Mouse (Mus musculus) brown adipose tissue, adult 24 weeks (tissue): Measurements from ENCODE around the gene Bin2. TPM values are rescaled to one million over a fixed set of nuclear protein-coding genes. Genes with fewer than 3 reads are reported as not detected.

ENCODE experiments used
- H3K27ac ChIP-seq: fragments of 200-500 bp; replicated peaks from 2 replicates; pipeline ENCODE4 v1.5.1; 2012; ENCODE audit warnings: low read depth, mild to moderate bottlenecking, low read length
- H3K4me1 ChIP-seq: fragments of 200-500 bp; 2 replicates; pipeline ENCODE4 v1.6.1; 2012; ENCODE audit warnings: low read length, mixed read lengths; ENCODE audit not compliant: control insufficient read depth, insufficient read depth, insufficient read length
- H3K4me3 ChIP-seq: fragments of 200-500 bp; 2 replicates; pipeline ENCODE4 v1.5.1; 2012; ENCODE audit warnings: low read depth, mild to moderate bottlenecking, low read length, moderate library complexity; ENCODE audit not compliant: insufficient read depth
- polyA plus RNA-seq: library from polyadenylated mRNA; stranded (reverse); fragments of >200 nt; gene quantifications from 2 replicates; pipeline ENCODE4 v1.2.4, GENCODE M21; 2012; ENCODE audit not compliant: missing spikeins, insufficient read depth, insufficient read length

The Bin2 gene
- 0.79 and 1.4 TPM in 2 replicates for polyA plus RNA-seq

DNA sequence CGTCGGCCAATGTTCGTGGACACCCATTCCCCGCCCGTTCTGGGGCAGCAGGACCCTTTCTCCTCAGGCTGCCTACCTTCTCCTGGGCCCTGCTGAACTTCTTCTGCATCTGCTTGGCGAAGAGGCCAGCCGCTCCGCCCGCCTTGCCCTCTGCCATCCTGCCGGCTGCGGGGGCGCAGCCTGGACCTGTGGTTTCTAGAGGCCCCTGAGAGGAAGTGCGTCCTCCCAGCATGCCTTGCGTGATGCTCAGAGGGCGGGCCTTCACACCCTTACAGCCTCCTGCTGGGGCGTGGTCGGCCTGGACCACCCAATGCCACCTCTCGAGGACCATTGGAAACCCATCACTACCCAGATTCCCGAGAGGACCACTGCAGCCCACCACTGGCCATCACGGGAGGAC, at the start of gene Bin2:
Bin2 (minus strand) TSS at position 217 of the 400 bp plus-strand sequence.
- Histone ChIP-seq H3K27ac (no peak within 1 kb of the TSS), H3K4me3 (peak within 1 kb of the TSS; percentile 42), H3K4me1 (peaks cover 5% of the 10 kb centered on the region; the same call in 1 of the 2 replicates)

DNA sequence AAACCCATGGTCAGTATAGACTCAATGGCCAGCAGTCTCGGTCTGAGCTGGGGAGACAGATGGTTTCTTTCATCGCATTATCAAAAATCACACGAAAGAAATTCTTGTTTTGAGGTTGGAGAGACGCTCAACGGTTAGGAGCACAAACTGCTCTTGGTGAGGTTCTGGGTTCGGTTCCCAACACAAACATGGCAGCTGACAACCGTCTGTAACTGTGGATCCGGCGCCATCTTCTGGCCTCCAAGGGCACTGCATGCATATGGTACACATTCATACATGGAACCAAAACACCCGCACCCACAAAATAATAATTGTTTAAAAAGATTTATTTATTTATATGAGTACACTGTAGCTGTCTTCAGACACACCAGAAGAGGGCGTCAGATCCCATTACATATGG, 49.2 kb upstream of the Bin2 start:
- Histone ChIP-seq H3K4me1 (no peaks in the 10 kb centered on the region), H3K27ac (no peak overlapping the region)

DNA sequence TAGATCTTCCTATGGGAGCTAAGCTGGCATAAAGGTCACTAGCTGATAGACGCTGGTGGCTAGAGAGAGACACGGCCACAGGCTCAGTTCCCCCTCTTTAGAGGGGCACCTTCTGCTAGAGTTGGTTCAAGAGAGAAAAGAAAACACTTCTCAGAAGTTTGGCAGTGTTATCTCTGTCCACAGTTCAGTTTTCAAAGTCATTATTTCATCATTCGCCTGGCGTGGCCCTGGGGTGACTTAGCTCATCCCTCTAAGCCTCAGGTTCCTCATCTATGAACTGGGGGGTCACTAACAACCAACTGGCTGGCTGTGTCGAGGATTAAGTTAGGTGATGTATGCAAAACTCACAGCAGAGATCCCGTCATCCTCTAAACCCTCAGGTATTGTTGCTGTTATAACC, 48.6 kb upstream of the Bin2 start:
- no peaks in the 10 kb centered on the region for H3K4me1 ChIP-seq
- no peak overlapping the region for H3K27ac ChIP-seq
- no peak overlapping the region for H3K4me3 ChIP-seq

More for the DNA sequence above, 49.2 kb upstream of the Bin2 start:
- H3K4me3 ChIP-seq, result no peak overlapping the region

DNA sequence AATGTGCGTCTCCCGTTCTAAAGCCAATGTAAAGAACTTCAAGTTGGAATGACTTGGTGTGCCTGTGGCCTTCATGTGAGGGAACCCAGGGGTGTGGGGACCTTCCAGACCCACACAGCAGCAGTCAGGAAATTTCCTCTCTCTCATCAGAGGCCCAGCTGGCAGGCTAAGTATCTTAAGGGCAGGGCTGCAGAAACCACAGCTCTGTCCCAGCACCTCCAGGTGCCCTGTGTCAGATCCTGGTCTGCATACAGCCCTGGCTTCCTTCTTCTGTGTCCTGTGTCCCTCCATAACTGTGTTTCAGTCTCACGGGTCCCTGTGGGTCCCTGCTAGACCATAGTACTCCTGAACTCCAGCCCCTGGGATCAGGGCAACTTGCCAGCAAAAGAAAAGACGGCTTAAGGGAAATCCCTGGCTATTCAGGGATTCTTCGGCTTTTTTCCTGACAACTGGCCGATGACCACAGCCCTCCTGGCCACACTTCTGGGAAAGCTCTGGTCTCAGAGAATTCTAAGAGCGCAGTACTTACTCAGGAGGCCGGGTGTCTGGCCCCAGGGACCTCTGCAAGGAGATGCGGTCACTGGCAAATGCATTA, 46.1 kb upstream of the Bin2 start:
- no peaks in the 10 kb centered on the region for H3K4me1 ChIP-seq
- no peak overlapping the region for H3K27ac ChIP-seq
- H3K4me3 ChIP-seq, result no peak overlapping the region

DNA sequence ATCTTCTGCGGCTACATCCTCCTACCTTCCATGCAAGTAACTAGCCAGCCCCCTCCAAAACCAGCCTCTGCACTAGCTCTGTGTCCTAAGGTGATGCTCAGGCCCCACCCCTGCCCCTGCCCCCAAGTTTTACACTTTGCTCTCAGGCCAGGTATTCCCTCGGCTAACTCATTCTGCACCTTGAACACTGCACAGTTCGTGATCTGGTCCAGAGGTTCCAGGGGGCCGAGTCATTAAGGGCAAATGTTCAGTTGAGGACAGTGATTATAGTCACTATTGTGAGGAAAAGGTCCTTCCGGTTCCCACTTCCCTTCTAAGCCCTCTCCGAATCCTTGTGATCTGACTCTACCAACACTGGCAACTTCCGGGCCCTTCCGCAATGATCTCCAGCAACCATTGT, 45.1 kb upstream of the Bin2 start:
- Histone ChIP-seq H3K27ac (no peak overlapping the region), H3K4me1 (no peaks in the 10 kb centered on the region), H3K4me3 (no peak overlapping the region)

DNA sequence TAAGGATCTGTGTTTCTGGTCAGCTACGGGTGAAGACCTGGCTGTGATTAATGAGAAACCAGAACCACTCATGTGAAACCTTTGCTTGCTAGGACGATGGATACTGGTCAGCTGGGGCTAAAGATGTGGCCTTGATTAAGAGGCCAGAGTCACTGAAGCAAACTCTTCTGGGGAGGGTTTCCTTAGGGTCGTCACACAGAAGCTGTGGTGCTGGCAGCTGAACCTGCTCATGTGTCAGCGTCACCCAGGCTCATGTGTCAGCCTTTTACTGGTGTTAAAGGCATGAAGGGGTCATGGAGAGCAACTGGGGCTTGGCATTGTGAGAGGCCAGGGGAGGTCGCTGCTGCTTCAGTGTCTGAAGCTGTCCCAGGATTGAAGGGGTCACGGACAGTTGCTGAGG, 41.5 kb upstream of the Bin2 start:
- Histone ChIP-seq H3K4me1 (no peaks in the 10 kb centered on the region), H3K4me3 (no peak overlapping the region), H3K27ac (no peak overlapping the region)

DNA sequence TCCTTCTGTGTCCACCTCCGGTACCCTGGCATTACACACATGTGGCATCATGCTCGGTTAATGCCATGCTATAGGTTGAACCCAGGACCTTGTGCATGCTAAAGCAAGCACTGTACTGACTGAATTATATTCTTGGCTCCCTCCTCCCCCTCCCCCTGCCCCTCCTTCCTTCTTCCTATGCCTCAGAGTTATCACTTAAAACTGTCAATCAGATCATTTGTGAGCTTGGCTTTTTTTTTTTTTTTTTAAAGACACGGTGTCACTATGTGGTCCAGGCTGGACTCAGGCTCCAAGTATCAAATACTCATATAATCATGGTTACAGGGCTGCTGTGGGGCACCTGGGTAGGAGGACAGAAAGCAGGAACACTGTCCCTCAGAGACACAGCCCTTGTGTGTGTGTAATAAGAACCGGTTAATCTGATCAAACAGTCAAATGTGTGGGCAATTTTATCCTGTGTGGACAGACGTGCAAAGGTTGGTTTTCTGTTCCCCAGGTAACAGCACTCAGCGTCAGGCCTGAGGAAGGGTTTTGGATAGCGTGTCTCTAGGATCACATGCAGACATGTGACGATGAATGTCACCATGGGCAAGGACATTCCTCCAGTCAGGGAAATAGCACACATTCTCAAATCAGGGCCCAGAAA, 39.2 kb upstream of the Bin2 start:
- H3K27ac ChIP-seq, result no peak overlapping the region
- H3K4me1 ChIP-seq, result no peaks in the 10 kb centered on the region

DNA sequence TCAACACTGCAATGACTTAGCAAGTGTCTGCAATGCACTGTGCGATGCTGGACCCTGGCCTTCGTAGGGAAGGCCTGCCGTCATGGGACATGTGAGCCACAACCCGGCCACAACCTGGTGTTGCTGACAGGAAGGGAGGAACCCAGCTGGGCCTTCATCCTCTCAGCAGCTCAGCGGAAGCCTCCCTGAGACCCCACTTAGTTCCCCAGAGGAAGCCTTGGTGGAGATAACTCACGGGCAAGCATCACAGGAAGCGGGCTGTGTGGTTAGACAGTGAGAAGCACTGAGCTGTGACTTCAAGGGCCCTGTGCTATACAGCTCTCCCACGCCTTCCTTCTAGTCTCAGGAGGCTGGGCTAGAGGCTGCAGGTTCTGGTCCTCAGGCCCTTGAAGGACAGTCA, 36.9 kb upstream of the Bin2 start:
- H3K27ac ChIP-seq, result no peak overlapping the region
- H3K4me3 ChIP-seq, result no peak overlapping the region

More for the DNA sequence above, 39.2 kb upstream of the Bin2 start:
- H3K4me3 ChIP-seq, result no peak overlapping the region

DNA sequence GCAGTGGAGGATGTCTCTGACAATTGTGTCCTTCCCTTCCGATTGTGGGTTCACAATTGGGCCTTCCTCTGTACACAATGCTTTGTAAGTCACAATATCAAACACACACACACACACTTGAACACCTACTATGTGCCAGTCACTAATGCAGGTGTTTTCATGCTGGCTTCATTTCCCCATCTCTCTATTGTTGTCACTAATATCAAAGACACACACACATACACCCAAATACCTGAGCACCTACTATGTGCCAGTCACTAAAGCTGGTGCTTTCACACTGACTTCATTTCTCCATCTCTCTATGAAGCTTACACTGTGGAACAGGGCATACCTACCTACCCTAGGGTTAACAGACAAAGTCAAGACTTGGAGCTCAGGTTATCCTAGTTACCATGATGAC, 36.0 kb upstream of the Bin2 start:
- H3K4me3 ChIP-seq, result no peak overlapping the region
- no peak overlapping the region for H3K27ac ChIP-seq
- no peaks in the 10 kb centered on the region for H3K4me1 ChIP-seq

More for the DNA sequence above, 36.9 kb upstream of the Bin2 start:
- H3K4me1 ChIP-seq, result no peaks in the 10 kb centered on the region

DNA sequence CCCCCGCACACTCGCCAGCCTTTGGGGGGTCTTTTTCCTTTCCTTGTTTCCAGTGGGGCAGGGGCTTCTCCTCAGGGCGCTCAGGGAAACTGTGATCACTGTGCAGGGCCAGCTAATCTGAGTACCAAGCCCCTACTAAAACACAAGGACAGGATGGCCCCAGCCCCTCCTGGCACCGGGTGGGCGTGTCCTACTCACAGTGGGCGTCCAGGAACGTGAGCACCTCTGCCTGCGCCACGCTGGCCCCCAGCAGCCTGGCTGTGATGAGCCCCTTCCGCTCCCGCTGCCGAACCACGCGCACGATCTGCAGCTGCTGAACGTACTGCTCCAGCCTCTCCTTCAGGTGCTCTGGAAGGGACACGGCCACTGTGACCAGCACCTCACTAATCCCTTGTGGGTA, 34.6 kb upstream of the Bin2 start:
- Histone ChIP-seq H3K27ac (no peak overlapping the region), H3K4me1 (no peaks in the 10 kb centered on the region), H3K4me3 (no peak overlapping the region)

DNA sequence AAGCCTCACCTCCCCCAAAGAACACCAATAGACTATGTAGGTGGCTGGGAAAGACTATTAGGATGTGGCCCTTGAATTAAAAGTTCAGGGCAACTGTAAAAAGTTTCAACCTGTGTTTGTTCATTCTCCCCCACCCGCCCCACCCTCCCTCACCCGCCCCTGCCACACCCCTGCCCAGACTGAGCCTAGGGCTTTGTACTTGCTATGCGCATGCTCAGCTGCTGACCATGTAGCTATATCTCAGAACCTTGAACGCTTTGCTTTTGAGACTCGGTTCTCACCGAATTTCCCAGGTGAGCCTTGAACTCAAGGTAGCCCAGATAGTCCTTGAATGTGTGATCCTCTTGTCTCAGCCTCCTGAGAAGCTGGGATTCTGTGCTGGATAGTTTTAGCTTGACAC, 32.5 kb upstream of the Bin2 start:
- Histone ChIP-seq H3K27ac (no peak overlapping the region), H3K4me1 (no peaks in the 10 kb centered on the region), H3K4me3 (no peak overlapping the region)

DNA sequence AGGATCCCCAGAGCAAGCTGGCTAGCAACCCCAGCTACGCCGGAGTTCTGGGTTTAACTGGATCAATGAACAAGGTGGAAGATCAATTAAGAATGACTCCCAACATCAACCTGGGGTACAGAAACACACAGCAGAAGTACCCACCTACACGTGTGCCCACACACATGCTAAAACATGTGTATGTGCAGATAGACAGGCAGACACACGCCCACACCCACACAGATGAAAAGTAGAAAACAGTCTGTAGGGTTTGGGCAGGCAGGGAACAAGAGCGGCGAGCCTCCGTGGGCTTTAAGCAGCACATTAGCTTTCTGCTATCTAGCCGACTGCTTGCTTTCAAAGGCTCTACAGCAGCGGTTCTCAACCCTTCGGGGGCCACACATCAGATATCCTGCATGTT, 31.8 kb upstream of the Bin2 start:
- no peaks in the 10 kb centered on the region for H3K4me1 ChIP-seq
- no peak overlapping the region for H3K4me3 ChIP-seq
- H3K27ac ChIP-seq, result no peak overlapping the region

DNA sequence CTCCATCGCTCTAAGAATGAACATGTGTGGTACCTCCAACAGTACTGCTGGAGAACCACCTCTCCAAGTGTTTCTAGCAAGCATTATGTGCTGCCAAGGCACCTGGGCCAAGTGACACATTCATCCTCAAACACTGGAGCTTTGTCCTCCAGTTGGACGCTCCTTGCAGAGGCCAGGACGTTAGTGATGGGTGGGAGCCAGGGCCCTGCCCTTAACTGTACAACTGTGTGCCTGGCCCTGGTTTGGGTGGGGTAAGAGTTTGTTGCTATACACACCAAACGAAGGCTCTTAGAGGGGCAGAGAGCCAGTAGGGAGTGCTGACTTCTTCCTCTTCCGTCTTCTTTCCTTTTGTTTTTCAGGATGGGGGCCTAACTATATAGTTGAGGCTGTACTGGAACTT, 31.1 kb upstream of the Bin2 start:
- Histone ChIP-seq H3K4me3 (no peak overlapping the region), H3K4me1 (no peaks in the 10 kb centered on the region)

DNA sequence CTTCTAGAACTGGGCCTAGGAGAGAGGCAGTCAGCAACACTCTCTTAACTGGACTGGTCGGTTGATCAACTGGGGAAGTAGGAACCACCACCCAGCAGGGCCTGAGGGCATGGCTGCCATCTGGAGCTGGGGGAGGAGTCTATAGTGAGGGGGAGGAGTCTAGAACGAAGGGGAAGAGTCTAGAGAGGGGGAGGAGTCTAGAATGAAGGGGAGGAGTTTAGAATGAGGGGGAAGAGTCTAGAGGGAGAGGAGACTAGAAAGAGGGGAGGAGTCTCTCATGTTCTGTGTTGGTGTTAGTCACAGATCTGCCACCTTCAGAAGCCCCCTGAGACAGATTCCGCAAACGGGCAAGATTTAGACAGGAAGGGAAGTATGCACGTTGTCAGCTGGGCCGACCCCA, 30.0 kb upstream of the Bin2 start:
- Histone ChIP-seq H3K4me3 (no peak overlapping the region), H3K27ac (no peak overlapping the region), H3K4me1 (no peaks in the 10 kb centered on the region)

More for the DNA sequence above, 31.1 kb upstream of the Bin2 start:
- H3K27ac ChIP-seq, result no peak overlapping the region

DNA sequence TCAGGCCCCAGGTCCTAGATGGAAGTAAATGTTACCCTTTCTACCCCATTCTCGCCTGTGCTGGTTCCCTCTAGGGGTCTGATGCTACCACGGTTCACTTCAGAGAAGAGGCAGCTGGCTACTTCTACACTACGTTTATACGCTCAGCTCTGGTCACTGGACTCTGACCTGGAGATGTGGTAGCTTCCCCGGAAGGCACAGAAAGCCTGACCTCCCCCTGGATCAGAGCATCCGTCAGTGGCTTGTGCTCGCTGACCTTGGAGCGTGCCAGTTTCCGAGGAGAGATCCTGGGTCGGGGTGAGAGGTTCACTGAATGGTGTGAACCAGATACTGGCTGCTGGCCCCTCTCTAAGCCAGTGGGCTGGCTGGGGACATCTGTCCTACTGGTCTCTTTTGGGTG, 28.7 kb upstream of the Bin2 start:
- Histone ChIP-seq H3K4me1 (no peaks in the 10 kb centered on the region), H3K27ac (no peak overlapping the region), H3K4me3 (no peak overlapping the region)

DNA sequence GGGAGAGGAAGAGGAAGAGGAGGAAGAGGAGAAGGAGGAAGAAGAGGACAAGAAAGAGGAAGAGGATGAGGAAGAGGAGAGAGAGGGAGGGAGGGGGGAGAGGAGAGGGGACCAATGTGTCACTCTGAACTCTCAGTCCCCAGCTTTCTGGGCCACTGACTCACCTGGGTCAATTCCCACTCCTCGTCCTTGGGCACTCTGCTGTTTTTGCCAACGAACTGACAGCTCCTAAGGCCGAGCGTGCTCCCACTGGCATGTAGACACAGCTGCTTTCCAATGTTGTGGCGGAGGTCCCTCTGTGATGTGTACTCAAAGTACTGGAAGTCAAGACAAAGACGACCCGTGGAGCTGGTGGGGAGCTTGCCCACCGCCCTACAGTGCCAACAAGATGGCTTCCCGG, 25.1 kb upstream of the Bin2 start:
- H3K4me1 ChIP-seq, result no peaks in the 10 kb centered on the region
- no peak overlapping the region for H3K27ac ChIP-seq
- no peak overlapping the region for H3K4me3 ChIP-seq
